In the genomic region with DNA sequence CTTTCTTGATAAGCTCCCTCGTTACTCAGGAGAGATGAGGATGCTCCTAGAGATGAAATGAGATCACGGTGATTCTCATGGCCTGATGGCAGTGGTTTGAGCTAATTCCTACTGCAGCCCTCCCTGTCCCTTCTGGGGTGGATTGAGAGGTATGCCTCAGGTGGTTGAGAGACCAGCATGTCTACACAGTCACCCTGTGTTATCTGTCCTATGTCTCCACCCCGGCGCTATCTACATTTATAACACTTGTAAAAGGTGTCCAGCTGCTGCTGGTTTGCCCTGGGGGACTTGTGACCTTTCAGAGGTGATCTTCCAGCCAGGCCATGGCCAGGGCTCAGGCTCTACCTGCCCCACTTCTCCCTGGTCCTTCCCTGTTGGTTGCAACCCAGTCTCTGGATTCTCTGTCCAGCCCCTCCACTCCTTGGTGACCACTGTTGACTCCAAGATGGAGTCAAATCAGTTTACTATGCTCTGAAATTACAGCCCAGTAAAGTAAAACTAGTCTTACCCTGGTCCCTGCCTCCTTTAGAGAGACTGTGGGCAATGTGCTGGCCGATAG, we compare ENCODE assay signal across 25 mouse cellular contexts. TPM values are rescaled to one million over a fixed set of nuclear protein-coding genes. Genes with fewer than 3 reads are reported as not detected.
DNase-seq lines count a peak whose midpoint lies in the region; ATAC-seq and TF ChIP-seq lines count a peak whose summit lies in the region.
"Had no signal": no experiment of that assay in that cellular context is flagged by ENCODE, and none has a peak within 500 bp of the region (broad histone marks: within the 10 kb centered on the region; RNA-seq: fewer than 3 reads in every experiment).

No protein-coding gene starts in this region.

- peak overlapping the region; percentile 16; the same call in 1 of the 2 replicates for H3K27ac ChIP-seq in heart, embryonic 16.5 days (ENCODE audit: low read length)
- peak overlapping the region; percentile 93 for H3K27ac ChIP-seq in lung, embryonic 14.5 days (ENCODE audit: low read depth)
- H3K27ac ChIP-seq in intestine, embryonic 14.5 days (ENCODE audit: low read depth): peak overlapping the region; percentile 76
- peak overlapping the region; percentile 90 for H3K27ac ChIP-seq in intestine, postnatal 0 days (ENCODE audit: low read depth, low read length)
- H3K27ac ChIP-seq: forebrain, embryonic 13.5 days; hindbrain, embryonic 14.5 days; layer of hippocampus, adult 2 months; midbrain, embryonic 12.5 days; neural tube, embryonic 15.5 days had no signal

- no peak overlapping the region for H3K4me2 ChIP-seq in heart, embryonic 16.5 days (ENCODE audit: low read depth, low read length)
- H3K4me2 ChIP-seq in lung, embryonic 14.5 days: no peak overlapping the region
- H3K4me2 ChIP-seq in intestine, embryonic 14.5 days (ENCODE audit: low read length): peak overlapping the region; percentile 25; the same call in 1 of the 2 replicates
- peak overlapping the region; percentile 37 for H3K4me2 ChIP-seq in intestine, postnatal 0 days (replicated peaks; ENCODE audit: low read depth)
- H3K4me2 ChIP-seq: forebrain, embryonic 13.5 days; hindbrain, embryonic 14.5 days; limb, embryonic 12.5 days; liver, embryonic 11.5 days; midbrain, embryonic 12.5 days; neural tube, embryonic 15.5 days had no signal

- H3K4me3 ChIP-seq in heart, embryonic 16.5 days (ENCODE audit: low read length): no peak overlapping the region
- H3K4me3 ChIP-seq in lung, embryonic 14.5 days (ENCODE audit: low read depth, low read length): no peak overlapping the region
- H3K4me3 ChIP-seq in intestine, embryonic 14.5 days (ENCODE audit: low read depth, low read length): no peak overlapping the region
- no peak overlapping the region for H3K4me3 ChIP-seq in intestine, postnatal 0 days (ENCODE audit: low read depth, low read length)
- H3K4me3 ChIP-seq: forebrain, embryonic 13.5 days; layer of hippocampus, adult 2 months; limb, embryonic 12.5 days; midbrain, embryonic 12.5 days; neural tube, embryonic 15.5 days had no signal

- no peak for ATAC-seq in heart, embryonic 16.5 days (replicated peaks; ENCODE audit: extremely low read depth, insufficient read depth, low FRiP score)
- ATAC-seq in lung, embryonic 14.5 days (ENCODE audit: insufficient read depth): no peak
- peak; percentile 48 for ATAC-seq in intestine, embryonic 14.5 days (replicated peaks; ENCODE audit: low FRiP score, low TSS enrichment, low read depth)
- peak; percentile 37 for ATAC-seq in intestine, postnatal 0 days
- ATAC-seq: forebrain, embryonic 13.5 days; inflammation-experienced regulatory T-cells, adult 6 months had no signal

- TF ChIP-seq CTCF in lung, embryonic 14.5 days (IDR thresholded peaks at IDR 0.05; ENCODE audit: low read depth): no peak
- TF ChIP-seq CTCF in intestine, postnatal 0 days (IDR thresholded peaks at IDR 0.05; ENCODE audit: low read depth): no peak

- intact Hi-C loops in heart, postnatal 14 days (cut with DNase I): no loop called here

- H3K36me3 ChIP-seq in heart, embryonic 16.5 days (ENCODE audit: control insufficient read depth, insufficient read depth): no peaks in the 10 kb centered on the region
- no peaks in the 10 kb centered on the region for H3K36me3 ChIP-seq in lung, embryonic 14.5 days (ENCODE audit: insufficient read depth)
- no peaks in the 10 kb centered on the region for H3K36me3 ChIP-seq in intestine, embryonic 14.5 days (ENCODE audit: control insufficient read depth, insufficient read depth, low read length)
- H3K36me3 ChIP-seq in intestine, postnatal 0 days (ENCODE audit: control insufficient read depth, insufficient read depth): no peaks in the 10 kb centered on the region
- H3K36me3 ChIP-seq: limb, embryonic 12.5 days; midbrain, embryonic 12.5 days; neural tube, embryonic 15.5 days had no signal

- no peak for DNase-seq in heart, postnatal 14 days
- no peak for DNase-seq in lung, embryonic 14.5 days
- no peak for DNase-seq in lung, postnatal 25 days (ENCODE audit: low spot score)
- peak; percentile 58 for DNase-seq in intestine, embryonic 14.5 days (ENCODE audit: low spot score)
- no peak for DNase-seq in urinary bladder, postnatal 25 days (ENCODE audit: low spot score)
- no peak for DNase-seq in left cerebral cortex, adult 11 months (ENCODE audit: low spot score)
- DNase-seq: adrenal gland, postnatal 25 days; cerebellum, adult 8-10 months; cerebellum, postnatal 36 days; layer of hippocampus, postnatal 36 days; thymus, adult 2 months had no signal

- H3K4me1 ChIP-seq in heart, embryonic 16.5 days (ENCODE audit: control insufficient read depth, insufficient read depth, low read length): peaks cover 24% of the 10 kb centered on the region
- 0 out of 2 replicates have a peak, but pooled peaks cover 4% of the 10 kb centered on the region for H3K4me1 ChIP-seq in lung, embryonic 14.5 days (ENCODE audit: insufficient read depth)
- peaks cover 20% of the 10 kb centered on the region for H3K4me1 ChIP-seq in intestine, embryonic 14.5 days (replicated peaks; ENCODE audit: control insufficient read depth, insufficient read depth, low read length)
- H3K4me1 ChIP-seq in intestine, postnatal 0 days (replicated peaks; ENCODE audit: control insufficient read depth, insufficient read depth, low read length): peaks cover 12% of the 10 kb centered on the region; the same call in 1 of the 2 replicates

- H3K9me3 ChIP-seq in heart, embryonic 16.5 days (replicated peaks; ENCODE audit: control insufficient read depth, low read length): no peaks in the 10 kb centered on the region
- no peaks in the 10 kb centered on the region for H3K9me3 ChIP-seq in lung, embryonic 14.5 days (ENCODE audit: low read depth, low read length)
- H3K9me3 ChIP-seq in intestine, embryonic 14.5 days (ENCODE audit: control insufficient read depth, low read length): no peaks in the 10 kb centered on the region
- H3K9me3 ChIP-seq in intestine, postnatal 0 days (ENCODE audit: control insufficient read depth): no peaks in the 10 kb centered on the region
- H3K9me3 ChIP-seq: forebrain, embryonic 13.5 days; limb, embryonic 12.5 days; midbrain, embryonic 12.5 days; neural tube, embryonic 15.5 days had no signal

- peaks cover 5% of the 10 kb centered on the region; the same call in 1 of the 2 replicates for H3K27me3 ChIP-seq in heart, embryonic 16.5 days (ENCODE audit: control insufficient read depth, insufficient read depth, low read length)
- peaks cover 5% of the 10 kb centered on the region for H3K27me3 ChIP-seq in lung, embryonic 14.5 days (ENCODE audit: insufficient read depth, low read length)
- H3K27me3 ChIP-seq in intestine, embryonic 14.5 days (replicated peaks; ENCODE audit: control insufficient read depth, insufficient read depth, low read length): peaks cover 8% of the 10 kb centered on the region; the same call in 1 of the 2 replicates
- no peaks in the 10 kb centered on the region for H3K27me3 ChIP-seq in intestine, postnatal 0 days (replicated peaks; ENCODE audit: control insufficient read depth, insufficient read depth, low read length)

- 53% methylated on average over 5 of the region's 5 CpGs for WGBS in heart, embryonic 16.5 days
- 46% methylated on average over 5 of the region's 5 CpGs for WGBS in lung, embryonic 14.5 days
- WGBS in intestine, embryonic 14.5 days: 42% methylated on average over 5 of the region's 5 CpGs
- WGBS in intestine, postnatal 0 days: 38% methylated on average over 5 of the region's 5 CpGs

- no peak overlapping the region for H3K9ac ChIP-seq in heart, embryonic 16.5 days (ENCODE audit: low read length)
- H3K9ac ChIP-seq in lung, embryonic 14.5 days: no peak overlapping the region
- no peak overlapping the region for H3K9ac ChIP-seq in intestine, embryonic 14.5 days (ENCODE audit: low read length)
- no peak overlapping the region for H3K9ac ChIP-seq in intestine, postnatal 0 days (ENCODE audit: low read depth, low read length)
- H3K9ac ChIP-seq: forebrain, embryonic 13.5 days; hindbrain, embryonic 14.5 days; limb, embryonic 12.5 days; midbrain, embryonic 12.5 days; neural tube, embryonic 15.5 days had no signal

RNA-seq across cellular contexts. Expression of a gene that starts 5.4 kb away (rescaled TPM):
- polyA plus RNA-seq in heart, embryonic 16.5 days (2015; fragmentation: Nextera tagmentation; extraction: Ambion mirVana): 1.3 and 3.7 TPM in 2 replicates
- 1 to 10 TPM; 5.0 to 7.0 TPM for total RNA-seq in heart, postnatal 14 days (2021)
- polyA plus RNA-seq in lung, embryonic 14.5 days (2014; fragmentation: Nextera tagmentation; extraction: Ambion mirVana): 13.9 and 15.4 TPM in 2 replicates
- 18.1 and 19.7 TPM in 2 replicates for polyA plus RNA-seq in intestine, embryonic 14.5 days (2014; fragmentation: Nextera tagmentation; extraction: Ambion mirVana)
- polyA plus RNA-seq in intestine, postnatal 0 days (2015; fragmentation: Nextera tagmentation; extraction: Ambion mirVana): 48.6 and 56.7 TPM in 2 replicates
- total RNA-seq: adrenal gland, postnatal 25 days; ES-E14; granulocyte monocyte progenitor cell, adult 5-6 weeks; megakaryocyte, adult 5-6 weeks had no signal
- polyA plus RNA-seq: brain, embryonic 14.5 days; forebrain, embryonic 13.5 days; hindbrain, embryonic 14.5 days; midbrain, embryonic 12.5 days; neural tube, embryonic 15.5 days had no signal

Comparison
In these comparisons a context has a peak if more than half of its experiments do, and no peak if none do; other contexts are left out.
1. ATAC-seq: peak in intestine, embryonic 14.5 days (single experiment) and intestine, postnatal 0 days (single experiment); none in heart, embryonic 16.5 days (single experiment) and lung, embryonic 14.5 days (single experiment).
2. H3K27ac ChIP-seq: peak in every context shown above with its lines; median percentile 93 in lung, embryonic 14.5 days; 90 in intestine, postnatal 0 days; 76 in intestine, embryonic 14.5 days; 16 in heart, embryonic 16.5 days.
3. H3K4me2 ChIP-seq: peak in intestine, embryonic 14.5 days (single experiment) and intestine, postnatal 0 days (single experiment); none in heart, embryonic 16.5 days (single experiment) and lung, embryonic 14.5 days (single experiment).